Mouse (Mus musculus) spleen, adult 18-20 months (tissue): ENCODE measurements around the gene Tsc2.

Source experiments
- DNase-seq, 2 experiments: peaks; one replicate each; pipeline ENCODE4 v3.0.0; 2022; ENCODE audit warnings: mixed read lengths in 2 of 2

The Tsc2 gene

DNA sequence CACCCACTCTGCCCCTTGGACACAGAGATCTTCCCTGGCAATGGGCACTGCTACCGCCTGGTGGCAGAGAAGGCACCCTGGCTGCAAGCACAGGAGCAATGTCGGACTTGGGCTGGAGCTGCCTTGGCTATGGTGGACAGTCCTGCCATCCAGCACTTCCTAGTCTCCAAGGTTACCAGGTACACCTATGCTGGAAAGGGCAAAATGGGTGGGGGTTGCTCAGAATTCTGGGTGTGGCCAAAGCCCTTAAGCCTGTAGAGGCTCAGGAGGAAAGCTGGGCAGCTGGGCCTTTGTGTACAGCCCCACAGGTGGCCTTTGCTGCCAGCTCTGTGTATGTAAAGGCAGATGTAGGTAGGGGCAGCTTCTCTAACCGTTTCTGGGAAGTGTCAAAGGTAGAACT is 66.6 kb downstream of the Tsc2 start:
- DNase-seq: no peak

DNA sequence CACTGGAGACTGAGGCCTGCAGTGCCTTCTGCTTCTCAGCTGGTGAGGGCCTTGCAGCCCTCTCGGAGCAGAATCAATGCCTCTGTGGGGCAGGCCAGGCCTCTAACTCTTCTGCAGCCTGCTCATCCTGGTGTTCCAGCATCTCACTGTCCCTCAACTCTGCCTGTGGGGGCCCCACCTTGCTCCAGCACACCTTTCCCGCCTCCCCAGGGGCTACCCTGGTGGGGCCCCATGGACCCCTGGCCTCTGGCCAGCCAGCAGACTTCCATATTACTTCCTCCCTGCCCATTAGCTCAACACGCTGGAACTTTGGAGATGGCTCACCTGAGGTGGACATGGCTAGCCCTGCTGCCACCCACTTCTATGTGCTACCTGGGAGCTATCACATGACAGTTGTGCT is 67.3 kb downstream of the Tsc2 start:
- no peak for DNase-seq

DNA sequence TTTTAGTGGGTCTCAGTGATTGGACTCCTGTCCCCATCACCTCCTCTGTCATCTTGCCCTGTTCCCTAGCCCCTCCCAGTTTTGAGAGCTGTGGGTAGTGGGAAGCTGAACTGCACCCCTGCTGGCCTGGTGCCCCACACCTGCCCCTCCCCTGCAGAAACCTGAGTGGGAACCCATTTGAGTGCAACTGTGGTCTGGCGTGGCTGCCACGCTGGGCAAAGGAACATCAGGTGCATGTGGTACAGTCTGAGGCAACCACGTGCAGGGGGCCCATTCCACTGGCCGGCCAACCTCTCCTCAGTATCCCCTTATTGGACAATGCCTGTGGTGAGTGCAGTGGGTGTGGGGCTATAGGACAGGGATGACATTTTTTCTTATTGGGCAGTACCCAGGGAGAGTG is 68.0 kb downstream of the Tsc2 start:
- DNase-seq: no peak

DNA sequence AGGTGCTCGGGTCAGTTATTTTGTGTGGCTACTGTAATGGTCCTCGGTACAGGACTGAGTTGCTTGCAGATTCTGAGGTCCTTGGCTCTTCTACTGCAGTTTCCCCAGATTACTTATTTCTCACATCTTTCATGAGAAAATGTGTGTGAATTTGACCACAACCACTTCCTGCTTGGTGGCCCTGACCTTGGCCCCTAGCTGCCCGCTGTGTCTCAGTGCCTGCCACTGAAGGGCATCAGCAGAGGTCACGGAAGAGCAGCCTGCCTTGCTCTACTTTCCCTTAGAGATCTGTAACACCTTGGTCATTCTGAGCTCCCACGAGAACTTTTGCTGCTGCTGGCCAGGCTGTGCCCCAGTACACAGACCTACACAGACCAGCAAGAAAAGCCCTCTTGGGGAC is 68.8 kb downstream of the Tsc2 start:
- no peak for DNase-seq

DNA sequence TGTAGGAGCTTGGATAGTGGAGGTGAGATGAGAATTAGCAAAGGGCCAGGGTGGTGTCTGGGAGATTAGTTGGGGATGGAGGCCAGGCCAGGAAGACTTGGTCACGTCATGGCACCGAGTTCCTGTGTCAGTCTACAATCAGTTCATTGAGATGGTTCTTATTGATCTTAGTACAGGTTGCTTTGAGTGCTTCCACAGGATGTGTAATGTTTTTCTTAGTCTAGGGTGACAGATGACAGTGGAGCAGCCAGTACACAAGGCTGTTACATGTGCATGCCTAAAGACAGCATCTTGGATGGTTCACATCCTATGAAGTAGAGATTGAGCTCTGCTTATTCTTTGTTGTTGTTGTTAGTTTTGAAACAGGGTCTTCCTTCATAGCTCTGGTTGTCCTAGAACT is 70.8 kb downstream of the Tsc2 start:
- DNase-seq: no peak

DNA sequence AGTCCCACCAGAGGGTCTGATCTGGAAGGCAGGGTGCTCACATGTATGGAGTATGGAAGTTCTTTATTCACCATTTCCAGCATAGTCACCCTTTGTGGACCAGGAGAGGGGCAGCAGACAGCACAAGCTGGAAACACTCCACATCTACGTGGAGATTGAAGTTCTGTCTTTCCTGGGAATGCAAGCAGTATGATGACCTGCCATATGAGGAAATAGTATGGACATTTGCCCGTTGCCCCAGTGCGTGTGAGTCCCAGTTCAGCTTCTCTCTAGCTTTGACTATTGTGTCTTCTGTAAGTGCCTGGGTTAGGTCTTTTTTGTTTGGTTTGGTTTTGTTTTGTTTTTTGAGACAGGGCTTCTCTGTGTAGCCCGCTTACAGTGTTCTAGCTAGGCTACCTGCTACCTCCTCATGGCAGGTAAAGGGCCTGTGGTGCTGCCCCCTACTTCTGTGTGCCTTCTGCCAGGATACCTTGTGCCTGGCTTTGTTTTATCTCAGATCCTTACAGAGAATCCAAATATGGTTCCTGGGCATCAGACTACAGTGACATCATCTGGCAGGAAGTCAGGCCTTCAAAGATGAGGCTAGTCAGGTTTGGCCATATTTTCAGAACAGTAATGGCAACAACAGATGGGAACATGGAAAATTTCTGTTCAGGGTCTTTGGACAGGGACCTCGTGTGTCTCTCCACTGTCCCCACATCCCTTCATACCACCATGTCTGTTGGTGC is 72.0 kb downstream of the Tsc2 start:
- no peak for DNase-seq

DNA sequence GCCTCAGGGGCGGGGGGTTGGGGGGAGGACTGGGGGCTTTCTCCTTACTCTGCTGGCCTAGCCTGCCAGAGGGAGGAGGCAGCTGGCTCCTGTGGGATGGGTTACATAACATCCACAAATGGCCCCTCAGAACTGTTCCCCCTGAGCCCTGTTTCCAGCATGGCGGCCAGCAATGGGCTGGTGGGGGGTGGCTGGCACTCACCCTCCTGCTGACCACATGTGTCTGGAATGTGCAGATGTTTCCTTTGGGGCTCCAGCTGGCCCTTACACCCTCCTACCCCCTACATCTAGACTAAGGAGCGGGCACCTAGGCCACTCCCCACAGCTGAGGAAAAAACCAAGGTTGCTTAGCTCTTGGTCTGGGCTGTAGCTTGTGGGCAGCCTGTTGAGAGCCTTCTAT is 73.3 kb downstream of the Tsc2 start:
- no peak for DNase-seq

DNA sequence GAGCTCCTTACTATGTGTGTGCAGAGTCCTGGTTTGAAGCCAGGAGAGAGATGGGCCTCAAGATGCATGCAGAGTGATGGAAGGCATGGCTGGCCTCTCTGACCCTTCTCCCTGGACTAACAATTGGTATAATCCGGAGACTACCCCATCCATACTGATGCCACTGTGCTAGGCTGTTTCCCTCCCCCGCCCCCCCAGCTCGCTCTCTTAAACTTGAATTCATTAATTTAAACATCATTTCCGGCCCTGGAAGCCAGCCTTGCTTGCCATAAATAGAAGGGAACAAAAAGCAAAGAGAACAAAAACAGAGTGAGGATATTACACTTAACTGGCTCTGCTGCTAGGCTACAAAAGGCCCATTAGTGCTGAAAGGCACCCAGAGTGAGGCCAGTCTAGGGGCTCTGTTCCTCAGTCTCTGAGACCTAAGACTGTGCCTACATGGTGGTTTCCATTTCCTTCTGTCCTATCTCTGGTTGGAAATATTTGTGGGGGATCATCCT is 73.8 kb downstream of the Tsc2 start:
- no peak for DNase-seq

DNA sequence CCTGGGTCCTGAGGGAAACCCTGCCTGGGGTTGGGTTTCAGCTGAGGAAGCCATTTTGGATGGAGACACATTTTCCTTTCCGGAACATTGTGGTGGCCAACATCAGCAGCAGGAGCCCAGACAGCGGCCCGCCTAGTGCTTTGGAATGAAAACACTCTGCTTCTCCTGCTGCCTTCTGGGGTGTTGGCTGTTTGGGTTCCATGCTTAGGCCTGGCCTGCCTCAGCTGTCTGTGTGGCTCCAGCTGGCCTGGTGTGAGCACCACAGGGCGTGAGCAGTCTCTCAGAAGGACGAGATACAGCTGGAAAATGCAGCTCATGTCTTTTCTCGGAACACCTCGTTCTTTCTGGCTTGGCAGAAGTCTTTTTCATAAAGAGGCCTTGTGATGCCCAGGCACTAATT is 75.3 kb downstream of the Tsc2 start:
- DNase-seq: no peak

DNA sequence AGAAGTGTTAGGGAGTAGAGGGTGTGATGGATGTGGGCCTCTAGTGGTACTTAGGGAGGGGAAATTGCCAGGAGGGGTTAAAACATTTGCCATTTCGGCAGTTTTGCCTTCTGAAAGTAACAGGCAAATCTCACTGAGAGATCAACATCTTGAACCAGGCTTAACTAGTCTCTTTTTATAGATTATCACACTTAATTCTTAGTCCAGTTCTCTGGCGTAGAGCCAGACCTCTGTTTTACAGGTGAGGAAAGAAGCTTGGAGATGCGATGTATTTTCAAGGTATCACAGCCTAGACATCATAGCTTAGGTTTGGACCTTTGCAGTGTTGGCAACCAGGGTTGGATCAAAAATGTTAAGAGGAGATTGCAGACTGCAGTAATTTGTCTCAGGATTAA is 81.4 kb downstream of the Tsc2 start:
- DNase-seq: no peak

DNA sequence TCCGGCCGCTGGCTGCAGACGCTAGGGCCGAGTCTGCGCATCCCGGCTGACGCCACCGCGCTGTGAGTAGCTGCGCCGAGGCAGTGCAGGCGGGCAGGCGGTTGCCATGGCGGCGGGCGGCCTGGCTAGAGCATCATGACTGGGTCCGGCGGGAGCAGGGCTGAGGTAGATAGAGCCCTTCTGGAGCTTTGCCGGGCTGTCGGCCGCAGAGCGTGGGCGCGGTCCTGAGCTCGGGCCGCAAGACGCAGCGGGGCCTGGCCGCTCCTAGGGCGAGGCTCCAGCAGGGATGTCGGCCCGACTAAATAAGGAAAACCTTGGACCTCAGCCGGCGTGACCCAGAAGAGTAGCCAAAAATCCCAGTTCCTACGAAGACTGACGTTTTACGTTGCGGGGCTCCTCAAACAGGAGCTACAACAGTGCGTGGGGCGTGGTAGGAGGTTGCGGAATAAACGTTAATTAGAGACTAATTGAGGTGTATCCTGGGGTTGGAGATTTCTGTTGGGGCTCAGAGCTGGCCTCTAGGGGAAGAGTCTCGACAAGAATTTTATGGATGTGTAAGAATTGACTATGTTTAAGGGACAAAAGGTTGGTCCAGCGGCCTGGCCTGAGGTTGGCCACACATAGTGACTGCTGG is 81.9 kb downstream of the Tsc2 start:
- DNase-seq: peak; percentile 61 to 67

DNA sequence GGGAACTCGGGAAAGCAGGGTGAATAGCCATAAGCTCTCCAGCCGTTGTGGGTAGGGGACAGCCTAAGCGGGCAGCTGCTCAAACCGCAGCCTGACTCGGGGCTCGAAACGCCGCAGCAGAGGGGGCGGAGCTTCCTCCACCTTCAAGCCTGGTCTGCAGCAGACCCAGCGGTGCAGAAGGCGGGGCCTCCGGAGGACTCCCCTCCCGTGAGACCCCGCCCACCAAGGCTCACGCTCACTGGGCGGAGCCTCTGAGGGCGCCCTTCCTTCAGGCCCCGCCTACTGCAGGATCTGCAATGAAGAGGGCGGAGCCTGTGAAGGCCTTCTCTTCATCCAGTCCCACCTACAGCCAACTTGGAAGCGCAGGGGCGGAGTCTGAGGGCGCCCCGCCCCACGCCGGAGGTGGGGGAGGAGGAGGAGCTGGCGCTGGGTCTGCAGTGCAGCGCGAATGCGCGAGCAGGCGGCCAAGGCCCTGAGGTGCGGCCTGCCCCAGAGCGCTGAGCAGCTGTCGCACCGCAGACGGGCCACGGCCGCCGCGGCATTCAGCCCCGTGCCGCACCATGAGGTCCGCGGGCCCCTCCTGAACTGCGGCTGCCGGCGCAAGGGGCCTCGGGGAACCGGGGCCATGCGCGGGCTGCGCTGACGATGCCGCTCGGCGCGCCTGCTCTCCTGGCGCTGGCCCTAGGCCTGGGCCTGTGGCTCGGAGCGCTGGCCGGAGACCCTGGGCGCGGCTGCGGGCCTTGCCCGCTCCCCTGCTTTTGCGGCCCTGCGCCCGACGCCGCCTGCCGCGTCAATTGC is 82.6 kb downstream of the Tsc2 start, which contains the start of gene Pkd1:
TSS of gene Pkd1 (plus strand) at position 217 of the 798 bp plus-strand sequence.
- peak; percentile 99 to 100 for DNase-seq

DNA sequence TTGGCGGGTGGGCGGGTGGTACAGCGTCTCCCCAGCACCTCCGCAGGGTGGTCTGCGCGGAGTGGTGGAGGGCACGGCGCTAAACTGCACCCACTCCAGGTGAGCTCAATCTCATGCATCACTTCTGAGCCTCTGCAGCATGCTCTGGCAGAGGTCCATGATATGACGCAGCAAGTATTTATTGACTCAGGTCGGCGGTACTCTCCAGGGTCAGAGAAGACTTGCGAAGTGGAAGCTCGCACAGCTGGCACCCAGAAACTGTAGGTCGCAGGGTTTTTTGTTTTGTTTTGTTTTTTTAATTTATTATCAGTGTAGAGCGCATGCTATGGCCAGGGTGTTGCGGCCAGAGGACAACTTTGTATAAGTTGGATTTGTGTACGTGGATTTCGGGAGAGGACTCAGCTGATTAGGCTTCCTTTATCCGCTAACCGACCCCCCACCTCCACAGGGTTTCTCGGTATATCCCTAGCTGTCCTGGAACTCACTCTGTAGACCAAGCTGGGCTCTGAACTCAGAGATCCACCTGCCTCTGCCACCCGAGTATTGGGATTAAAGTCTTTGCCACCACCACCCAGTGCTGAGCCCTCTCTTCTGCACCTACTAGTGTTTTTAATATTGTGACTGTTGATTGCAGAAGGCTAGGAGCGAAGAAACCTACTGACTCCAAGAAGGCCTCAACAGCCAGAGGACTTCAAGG is 83.4 kb downstream of the Tsc2 start:
- DNase-seq: peak; percentile 35 to 54

DNA sequence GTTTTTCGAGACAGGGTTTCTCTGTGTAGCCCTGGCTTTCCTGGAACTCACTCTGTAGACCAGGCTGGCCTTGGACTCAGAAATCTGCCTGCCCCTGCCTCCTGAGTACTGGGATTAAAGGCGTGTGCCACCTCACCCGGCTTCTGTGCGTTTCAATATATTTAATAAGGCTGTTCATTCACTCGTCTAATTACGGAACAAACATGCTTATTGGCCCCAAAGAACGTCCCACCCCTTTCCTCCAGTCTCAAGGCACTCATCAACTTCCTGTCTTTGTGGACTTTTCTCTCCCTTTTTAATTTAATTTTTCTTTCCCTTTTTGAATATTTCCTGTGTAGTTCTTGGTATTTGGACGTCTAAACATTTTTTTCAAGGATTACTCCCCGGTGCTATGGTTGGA is 84.0 kb downstream of the Tsc2 start:
- DNase-seq: peak in 1 of 2 experiments; percentile 47

DNA sequence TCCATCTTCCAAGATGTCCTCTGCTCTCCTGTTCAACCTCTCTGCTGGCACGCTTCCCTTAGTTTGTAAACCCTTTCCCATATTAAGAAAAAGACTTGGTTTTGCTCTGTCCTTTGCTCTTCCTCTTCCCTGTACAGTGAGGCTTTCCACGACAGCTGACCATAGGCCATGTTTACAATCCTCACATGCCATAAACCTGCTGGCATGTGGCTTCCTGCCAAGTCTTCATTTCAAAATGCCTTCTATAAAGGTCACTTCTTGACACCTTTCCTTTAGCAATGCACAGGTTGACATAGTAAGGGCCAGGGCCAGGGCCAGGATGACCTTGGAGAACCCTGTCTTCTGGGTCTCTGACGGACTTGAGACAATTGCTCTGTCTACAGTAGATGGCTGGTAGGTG is 86.2 kb downstream of the Tsc2 start:
- no peak for DNase-seq
